Mouse (Mus musculus): ENCODE results near the gene 1700109H08Rik. TPM values are rescaled to one million over a fixed set of nuclear protein-coding genes. Genes with fewer than 3 reads are reported as not detected.

1700109H08Rik gene
- total and polyA plus RNA-seq, 3 experiments: 1.1 to 5.9 (median 1.4) TPM

DNA sequence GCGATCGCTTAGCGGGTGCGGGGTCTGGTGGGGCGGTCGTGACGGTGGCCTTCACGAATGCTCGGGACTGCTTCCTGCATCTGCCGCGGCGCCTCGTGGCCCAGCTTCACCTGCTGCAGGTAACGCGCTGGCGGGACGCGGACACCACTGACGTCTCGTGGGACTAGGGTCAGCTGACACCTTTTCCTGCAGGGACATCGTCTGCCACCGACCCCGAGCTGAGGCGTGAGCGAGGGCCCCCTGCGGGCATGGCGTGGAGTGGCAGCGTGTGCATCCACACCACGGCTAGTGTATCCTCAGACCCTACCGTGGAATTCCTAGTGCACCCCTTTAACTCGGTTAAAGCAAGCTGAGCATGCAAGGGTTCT lies 25.0 kb downstream of the 1700109H08Rik start, which contains the start of gene Rbm48:
Gene Rbm48, minus strand, starts transcription at position 187 of the 368 bp plus-strand sequence.
- peaks cover 0 to 18% of the 10 kb centered on the region in 2 experiments; a peak in 2 of 4 replicates for H3K4me1 ChIP-seq (ENCODE audit: control insufficient read depth in 1 of 2, insufficient read depth in 2 of 2)

GRCm38 (mm10) chr5:3597171-3597570 lies 25.8 kb downstream of the 1700109H08Rik start:
- Histone ChIP-seq H3K9ac (ENCODE audit: insufficient read depth, low read depth) (peak overlapping the region; percentile 59; the same call in 1 of the 2 replicates), H3K36me3 (replicated peaks in 1 of 2; ENCODE audit: control insufficient read depth in 1 of 2, insufficient read depth in 1 of 2, low read length in 1 of 2) (peaks cover 5 to 24% of the 10 kb centered on the region in 2 experiments), H3K9me3 (replicated peaks; ENCODE audit: low read length) (no peaks in the 10 kb centered on the region), H3K4me2 (ENCODE audit: insufficient read depth, low read depth, poor library complexity, severe bottlenecking) (peak overlapping the region; percentile 60), H3K27ac (ENCODE audit: insufficient read depth, low read depth) (no peak overlapping the region), H3K27me3 (replicated peaks) (no peaks in the 10 kb centered on the region), H3K4me3 (replicated peaks in 1 of 3; ENCODE audit: low read depth in 2 of 3, low read length in 2 of 3, poor library complexity in 1 of 3) (peak overlapping the region in 2 of 3 experiments; percentile 95 to 97), H3K79me2 (replicated peaks; ENCODE audit: control insufficient read depth, extremely low read depth, insufficient read depth, poor library complexity, severe bottlenecking) (peaks cover 20% of the 10 kb centered on the region), H3K4me1 (ENCODE audit: control insufficient read depth in 1 of 2, insufficient read depth in 2 of 2) (peaks cover 0 to 18% of the 10 kb centered on the region in 2 experiments; a peak in 2 of 4 replicates)
- dilution Hi-C loops (cut with MboI; ENCODE audit: extremely low pct_ligation_motif_present, extremely low pct_unique_long_range_greater_than_20kb, low sequenced_read_pairs) (no loop called here), in situ Hi-C loops (cut with MboI; ENCODE audit: low pct_ligation_motif_present, low pct_unique_long_range_greater_than_20kb, low sequenced_read_pairs) (no loop called here)
- no peak for TF ChIP-seq NELFE (IDR thresholded peaks at IDR 0.05; ENCODE audit: low read depth, low read length)
- no peak for TF ChIP-seq SMC3 (IDR thresholded peaks at IDR 0.05; ENCODE audit: low read depth, low read length)
- TF ChIP-seq NRF1 (IDR thresholded peaks at IDR 0.05; ENCODE audit: low read depth, low read length): no peak
- TF ChIP-seq RCOR1 (conservative IDR thresholded peaks at IDR 0.05; ENCODE audit: low read depth, low read length): no peak
- no peak for TF ChIP-seq UBTF (IDR thresholded peaks at IDR 0.05; ENCODE audit: low read depth, low read length)
- TF ChIP-seq USF1 (IDR thresholded peaks at IDR 0.05; ENCODE audit: low read depth, low read length): no peak
- no peak for DNase-seq (ENCODE audit: extremely low read depth)

More for the DNA sequence above, 25.0 kb downstream of the 1700109H08Rik start, which contains the start of gene Rbm48:
- dilution Hi-C loops (cut with MboI; ENCODE audit: extremely low pct_ligation_motif_present, extremely low pct_unique_long_range_greater_than_20kb, low sequenced_read_pairs): no loop called here
- Histone ChIP-seq H3K4me2 (ENCODE audit: insufficient read depth, low read depth, poor library complexity, severe bottlenecking) (peak within 1 kb of the TSS; percentile 79), H3K4me3 (replicated peaks in 1 of 3; ENCODE audit: low read depth in 2 of 3, low read length in 2 of 3, poor library complexity in 1 of 3) (peak within 1 kb of the TSS; percentile 96 to 99 (median 97)), H3K27me3 (replicated peaks) (no peaks in the 10 kb centered on the region), H3K36me3 (replicated peaks in 1 of 2; ENCODE audit: control insufficient read depth in 1 of 2, insufficient read depth in 1 of 2, low read length in 1 of 2) (peaks cover 6 to 32% of the 10 kb centered on the region in 2 experiments), H3K9me3 (replicated peaks; ENCODE audit: low read length) (no peaks in the 10 kb centered on the region), H3K27ac (ENCODE audit: insufficient read depth, low read depth) (peak within 1 kb of the TSS; percentile 57), H3K9ac (ENCODE audit: insufficient read depth, low read depth) (peak within 1 kb of the TSS; percentile 76), H3K79me2 (replicated peaks; ENCODE audit: control insufficient read depth, extremely low read depth, insufficient read depth, poor library complexity, severe bottlenecking) (peaks cover 20% of the 10 kb centered on the region)
- TF ChIP-seq CTCF (conservative IDR thresholded peaks at IDR 0.05 in 1 of 2, IDR thresholded peaks at IDR 0.05 in 1 of 2; ENCODE audit: low read depth in 2 of 2, low read length in 2 of 2): peak in 1 of 2 experiments; percentile 58; a peak in 3 of 4 replicates
- TF ChIP-seq RAD21 (IDR thresholded peaks at IDR 0.05; ENCODE audit: low read depth, low read length): peak; percentile 27
- no peak for TF ChIP-seq UBTF (IDR thresholded peaks at IDR 0.05; ENCODE audit: low read depth, low read length)
- no peak for TF ChIP-seq ZKSCAN1 (IDR thresholded peaks at IDR 0.05; ENCODE audit: borderline replicate concordance, low read depth, low read length)
- no peak for TF ChIP-seq IRF4 (IDR thresholded peaks at IDR 0.05; ENCODE audit: low read depth, low read length)
- TF ChIP-seq CHD2 (IDR thresholded peaks at IDR 0.05; ENCODE audit: low read length): peak; percentile 49; the same call in 1 of the 2 replicates
- TF ChIP-seq SMC3 (IDR thresholded peaks at IDR 0.05; ENCODE audit: low read depth, low read length): peak; percentile 36
- TF ChIP-seq JUND (conservative IDR thresholded peaks at IDR 0.05; ENCODE audit: low read depth, low read length): no peak
- no peak for TF ChIP-seq KAT2A (IDR thresholded peaks at IDR 0.05; ENCODE audit: insufficient replicate concordance, low read length)
- TF ChIP-seq MEF2A (IDR thresholded peaks at IDR 0.05; ENCODE audit: borderline replicate concordance, low read depth, low read length): no peak
- 0 out of 2 replicates have a peak, but pooled peaks have one; percentile 2 for TF ChIP-seq NELFE (IDR thresholded peaks at IDR 0.05; ENCODE audit: low read depth, low read length)
- TF ChIP-seq RCOR1 (conservative IDR thresholded peaks at IDR 0.05; ENCODE audit: low read depth, low read length): no peak
- TF ChIP-seq MAFK (IDR thresholded peaks at IDR 0.05; ENCODE audit: insufficient replicate concordance, low read length): no peak
- TF ChIP-seq MAX (IDR thresholded peaks at IDR 0.05; ENCODE audit: low read length): 0 out of 2 replicates have a peak, but pooled peaks have one; percentile 8
- TF ChIP-seq USF1 (IDR thresholded peaks at IDR 0.05; ENCODE audit: low read depth, low read length): peak; percentile 63
- TF ChIP-seq PAX5 (IDR thresholded peaks at IDR 0.05; ENCODE audit: low read length): no peak
- TF ChIP-seq USF2 (conservative IDR thresholded peaks at IDR 0.05; ENCODE audit: low read depth, low read length): peak; percentile 45; the same call in 1 of the 2 replicates
- 0 out of 2 replicates have a peak, but pooled peaks have one; percentile 4 for TF ChIP-seq MYC (IDR thresholded peaks at IDR 0.05; ENCODE audit: low read depth, low read length)
- no peak for TF ChIP-seq MAZ (IDR thresholded peaks at IDR 0.05; ENCODE audit: low read depth, low read length)
- TF ChIP-seq ZNF384 (IDR thresholded peaks at IDR 0.05; ENCODE audit: low read depth, low read length): no peak
- no peak for TF ChIP-seq ZMIZ1 (IDR thresholded peaks at IDR 0.05; ENCODE audit: low read depth, low read length)
- TF ChIP-seq BHLHE40 (IDR thresholded peaks at IDR 0.05; ENCODE audit: low read depth, low read length): no peak
- in situ Hi-C loops (cut with MboI; ENCODE audit: low pct_ligation_motif_present, low pct_unique_long_range_greater_than_20kb, low sequenced_read_pairs): no loop called here
- peak; percentile 71 for DNase-seq (ENCODE audit: extremely low read depth)
